Mouse (Mus musculus) heart, embryonic 15.5 days (tissue): ENCODE results near the gene Usp39. TPM values are rescaled to one million over a fixed set of nuclear protein-coding genes. Genes with fewer than 3 reads are reported as not detected.

Source experiments
- ATAC-seq: fragments of 200-750 bp; cut with Nextera tagmentation; replicated peaks from 2 replicates; pipeline ENCODE4 v1.8.0; 2017; ENCODE audit warnings: low read depth, moderate TSS enrichment; ENCODE audit not compliant: insufficient number of reproducible peaks, insufficient read depth, low FRiP score
- H3K27ac ChIP-seq: fragments of 300-500 bp; sonication (generic); 2 replicates; pipeline ENCODE4 v1.5.1; 2015; ENCODE audit warnings: mild to moderate bottlenecking, inconsistent platforms
- H3K27me3 ChIP-seq: fragments of 300-500 bp; sonication (generic); 2 replicates; pipeline ENCODE4 v1.6.1; 2015; ENCODE audit warnings: inconsistent platforms
- H3K36me3 ChIP-seq: fragments of 300-500 bp; sonication (generic); 2 replicates; pipeline ENCODE4 v1.6.1; 2015; ENCODE audit warnings: mild to moderate bottlenecking, inconsistent platforms
- H3K4me1 ChIP-seq: fragments of 300-500 bp; sonication (generic); replicated peaks from 2 replicates; pipeline ENCODE4 v1.6.1; 2015; ENCODE audit warnings: inconsistent platforms
- H3K4me2 ChIP-seq: fragments of 300-500 bp; sonication (generic); 2 replicates; pipeline ENCODE4 v1.6.1; 2015; ENCODE audit warnings: inconsistent platforms, mild to moderate bottlenecking, moderate library complexity
- H3K4me3 ChIP-seq: fragments of 300-500 bp; sonication (generic); 2 replicates; pipeline ENCODE4 v1.5.1; 2015; ENCODE audit warnings: mild to moderate bottlenecking, inconsistent platforms
- H3K9ac ChIP-seq: fragments of 300-500 bp; sonication (generic); 2 replicates; pipeline ENCODE4 v1.6.1; 2015; ENCODE audit warnings: mild to moderate bottlenecking, inconsistent platforms
- H3K9me3 ChIP-seq: fragments of 300-500 bp; sonication (generic); replicated peaks from 2 replicates; pipeline ENCODE4 v1.6.1; 2016; ENCODE audit warnings: inconsistent platforms
- WGBS: fragments of 180-500 bp; shearing (Covaris S2); methylation state at CpG from one replicate; pipeline ENCODE4 v1.1.7; 2015; ENCODE audit warnings: mixed read lengths; 5-methylcytosine and 5-hydroxymethylcytosine counted together
- polyA plus RNA-seq: library from polyadenylated mRNA; unstranded; fragments of >200 nt; fragmentation: Nextera tagmentation; extraction: Ambion mirVana; gene quantifications from 2 replicates; pipeline ENCODE4 v1.2.1, GENCODE M21; 2015

The Usp39 gene
- polyA plus RNA-seq, 1 experiment from 2014 or later = 25.3 TPM

- Histone ChIP-seq H3K27me3 (no peaks in the 10 kb centered on the region), H3K4me2 (peak overlapping the region; percentile 73), H3K4me1 (peaks cover 54% of the 10 kb centered on the region), H3K36me3 (peaks cover 22% of the 10 kb centered on the region), H3K9ac (no peak overlapping the region), H3K4me3 (peak overlapping the region; percentile 85), H3K9me3 (no peaks in the 10 kb centered on the region), H3K27ac (no peak overlapping the region)
- WGBS = 73% methylated on average over 10 of the region's 10 CpGs
- no peak for ATAC-seq
Measured at GRCm38 (mm10) chr6:72348411-72348810, 3.4 kb upstream of the Usp39 start.

GRCm38 (mm10) chr6:72347166-72347941 lies 2.4 kb upstream of the Usp39 start, which contains the start of gene 0610030E20Rik:
TSS of gene 0610030E20Rik (plus strand) at chr6:72347317.
- WGBS = under 1% methylated on average over 69 of the region's 72 CpGs
- H3K36me3 ChIP-seq = peaks cover 22% of the 10 kb centered on the region
- peak within 1 kb of the TSS; percentile 85 for H3K4me3 ChIP-seq
- H3K9me3 ChIP-seq = no peaks in the 10 kb centered on the region
- peak within 1 kb of the TSS; percentile 73 for H3K4me2 ChIP-seq
- peak within 1 kb of the TSS; percentile 93 for H3K27ac ChIP-seq
- H3K9ac ChIP-seq = peak within 1 kb of the TSS; percentile 93
- peaks cover 44% of the 10 kb centered on the region for H3K4me1 ChIP-seq
- H3K27me3 ChIP-seq = no peaks in the 10 kb centered on the region
- ATAC-seq = peak; percentile 70

DNA sequence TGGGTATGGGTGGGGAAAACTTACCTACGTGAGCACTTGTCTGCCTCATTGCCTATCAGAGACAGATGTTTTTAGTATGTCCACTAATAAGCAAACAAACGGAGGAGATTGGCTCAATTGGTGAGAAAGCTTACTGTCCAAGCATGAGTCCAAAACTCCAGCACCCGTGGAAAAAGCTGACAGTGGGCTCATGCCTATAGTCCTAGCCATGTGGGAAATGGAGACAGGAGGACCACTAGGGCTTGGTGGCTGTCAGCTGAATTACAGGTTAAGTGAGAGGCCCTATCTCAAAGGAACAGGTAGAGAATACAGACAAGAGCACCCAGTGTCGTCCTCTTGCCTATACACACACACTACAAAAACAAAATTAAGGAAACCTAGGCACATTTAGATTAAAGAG lies 1.3 kb upstream of the Usp39 start:
- no peaks in the 10 kb centered on the region for H3K27me3 ChIP-seq
- H3K9me3 ChIP-seq = no peaks in the 10 kb centered on the region
- no peak overlapping the region for H3K9ac ChIP-seq
- H3K4me1 ChIP-seq = peaks cover 39% of the 10 kb centered on the region
- H3K36me3 ChIP-seq = peaks cover 22% of the 10 kb centered on the region
- 79% methylated on average over 4 of the region's 4 CpGs for WGBS
- H3K4me2 ChIP-seq = peak overlapping the region; percentile 73
- no peak overlapping the region for H3K4me3 ChIP-seq
- ATAC-seq = no peak
- no peak overlapping the region for H3K27ac ChIP-seq

DNA sequence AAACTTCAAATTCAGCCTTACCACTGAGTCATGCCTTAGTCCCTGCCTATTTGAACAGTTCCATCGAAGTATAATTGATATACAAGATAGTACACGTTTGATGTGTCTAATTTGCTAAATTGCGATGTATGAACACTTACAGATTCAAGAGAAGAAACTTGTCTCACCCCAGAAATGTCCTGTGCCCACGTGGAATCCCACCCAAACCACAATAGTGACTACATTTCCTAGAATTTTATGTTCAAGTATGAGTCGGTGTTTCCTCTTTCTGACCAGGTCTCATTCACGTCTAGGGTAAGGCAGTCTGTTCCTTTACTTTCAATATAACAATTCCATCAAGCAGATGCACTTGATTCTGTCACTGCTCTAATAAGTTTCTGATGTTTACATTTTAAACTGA lies 649 bp upstream of the Usp39 start:
- Histone ChIP-seq H3K4me1 (peaks cover 36% of the 10 kb centered on the region), H3K9ac (0 out of 2 replicates have a peak overlapping the region, but pooled peaks have one; percentile 96), H3K4me3 (peak overlapping the region; percentile 96), H3K9me3 (no peaks in the 10 kb centered on the region), H3K27ac (peak overlapping the region; percentile 70; the same call in 1 of the 2 replicates), H3K4me2 (peak overlapping the region; percentile 87), H3K27me3 (no peaks in the 10 kb centered on the region), H3K36me3 (peaks cover 19% of the 10 kb centered on the region)
- 44% methylated on average over 6 of the region's 6 CpGs for WGBS
- ATAC-seq = no peak

GRCm38 (mm10) chr6:72344396-72345073 lies 449 bp downstream of the Usp39 start:
- no peaks in the 10 kb centered on the region for H3K9me3 ChIP-seq
- peaks cover 36% of the 10 kb centered on the region for H3K4me1 ChIP-seq
- H3K9ac ChIP-seq = peak overlapping the region; percentile 96
- peak overlapping the region; percentile 87 for H3K4me2 ChIP-seq
- peak overlapping the region; percentile 70 for H3K27ac ChIP-seq
- WGBS = under 1% methylated on average over 42 of the region's 42 CpGs
- peak overlapping the region; percentile 96 for H3K4me3 ChIP-seq
- peak; percentile 33 for ATAC-seq
- H3K36me3 ChIP-seq = peaks cover 10% of the 10 kb centered on the region
- no peaks in the 10 kb centered on the region for H3K27me3 ChIP-seq

- 71% methylated on average over 2 of the region's 2 CpGs for WGBS
- Histone ChIP-seq H3K9ac (no peak overlapping the region), H3K36me3 (peaks cover 36% of the 10 kb centered on the region)
Measured at GRCm38 (mm10) chr6:72340481-72340880, 4.5 kb downstream of the Usp39 start.

DNA sequence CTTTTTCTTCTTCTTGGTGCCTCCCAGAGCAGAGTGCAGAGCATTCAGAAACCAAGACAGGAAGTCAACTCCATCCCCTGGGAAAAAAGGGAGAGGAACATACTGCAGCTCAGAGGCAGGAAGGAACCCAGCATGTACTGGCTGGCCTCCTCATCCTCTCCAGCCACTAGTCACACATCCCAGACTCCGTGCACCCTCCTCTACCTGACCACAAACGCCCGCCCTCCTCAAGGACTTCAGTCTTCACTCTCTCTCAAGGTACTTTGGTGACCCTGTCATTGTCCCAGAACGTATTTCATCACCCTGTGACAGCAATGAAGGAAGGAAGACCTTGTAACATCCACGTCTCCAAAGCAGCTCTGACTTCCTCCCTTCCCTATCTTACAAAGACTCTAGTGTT lies 11.9 kb downstream of the Usp39 start:
- no peak for ATAC-seq
- Histone ChIP-seq H3K27ac (peak overlapping the region; percentile 71), H3K9ac (no peak overlapping the region), H3K36me3 (peaks cover 56% of the 10 kb centered on the region), H3K4me1 (peaks cover 4% of the 10 kb centered on the region; the same call in 1 of the 2 replicates), H3K4me3 (no peak overlapping the region), H3K4me2 (no peak overlapping the region), H3K27me3 (no peaks in the 10 kb centered on the region), H3K9me3 (no peaks in the 10 kb centered on the region)
- 47% methylated on average over 5 of the region's 5 CpGs for WGBS

More at GRCm38 (mm10) chr6:72340481-72340880, 4.5 kb downstream of the Usp39 start:
- no peak overlapping the region for H3K4me2 ChIP-seq
- no peaks in the 10 kb centered on the region for H3K9me3 ChIP-seq
- no peak for ATAC-seq
- no peaks in the 10 kb centered on the region for H3K27me3 ChIP-seq
- H3K4me1 ChIP-seq = peaks cover 13% of the 10 kb centered on the region
- no peak overlapping the region for H3K27ac ChIP-seq
- H3K4me3 ChIP-seq = no peak overlapping the region

DNA sequence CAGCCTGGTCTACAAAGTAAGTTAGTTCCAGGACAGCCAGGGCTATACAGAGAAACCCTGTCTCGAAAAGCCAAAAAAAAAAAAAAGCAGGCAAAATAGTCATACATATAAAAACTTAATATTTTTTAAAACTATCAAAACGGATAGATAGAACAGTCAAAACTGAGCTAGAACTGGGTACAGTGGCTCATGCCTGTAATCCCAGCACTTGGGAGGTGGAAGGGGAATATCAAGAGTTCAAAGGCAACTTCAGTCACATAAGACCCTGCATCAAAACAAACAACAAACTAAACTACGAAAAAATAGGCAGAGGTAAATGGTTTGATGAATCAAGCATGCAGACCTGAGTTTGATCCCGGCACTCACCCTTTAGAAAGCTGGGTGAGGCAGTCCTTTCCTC lies 14.9 kb downstream of the Usp39 start:
- ATAC-seq = no peak
- no peak overlapping the region for H3K4me3 ChIP-seq
- 89% methylated on average over 4 of the region's 4 CpGs for WGBS
- H3K9ac ChIP-seq = no peak overlapping the region
- no peak overlapping the region for H3K4me2 ChIP-seq
- peaks cover 55% of the 10 kb centered on the region for H3K36me3 ChIP-seq
- H3K27me3 ChIP-seq = no peaks in the 10 kb centered on the region
- no peaks in the 10 kb centered on the region for H3K9me3 ChIP-seq
- no peak overlapping the region for H3K27ac ChIP-seq
- H3K4me1 ChIP-seq = peaks cover 4% of the 10 kb centered on the region; the same call in 1 of the 2 replicates

DNA sequence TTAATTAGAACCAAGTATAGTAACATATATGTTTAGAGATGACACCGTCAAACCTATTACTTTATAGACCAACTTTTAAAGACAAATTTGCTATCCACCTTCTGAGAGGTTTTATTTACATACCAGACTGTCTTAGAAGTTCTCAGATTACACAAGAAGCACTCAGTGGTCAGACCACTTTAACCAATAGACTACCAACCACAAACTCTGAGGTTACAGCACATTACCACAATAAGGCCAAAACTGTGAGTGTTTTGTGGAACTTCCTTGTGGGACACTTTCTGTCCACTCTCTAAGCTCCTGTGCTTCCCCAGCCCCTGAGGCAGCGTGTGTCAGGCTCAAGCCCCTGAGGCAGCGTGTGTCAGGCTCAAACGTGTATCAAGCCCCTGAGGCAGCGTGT lies 16.0 kb downstream of the Usp39 start:
- ATAC-seq = no peak

DNA sequence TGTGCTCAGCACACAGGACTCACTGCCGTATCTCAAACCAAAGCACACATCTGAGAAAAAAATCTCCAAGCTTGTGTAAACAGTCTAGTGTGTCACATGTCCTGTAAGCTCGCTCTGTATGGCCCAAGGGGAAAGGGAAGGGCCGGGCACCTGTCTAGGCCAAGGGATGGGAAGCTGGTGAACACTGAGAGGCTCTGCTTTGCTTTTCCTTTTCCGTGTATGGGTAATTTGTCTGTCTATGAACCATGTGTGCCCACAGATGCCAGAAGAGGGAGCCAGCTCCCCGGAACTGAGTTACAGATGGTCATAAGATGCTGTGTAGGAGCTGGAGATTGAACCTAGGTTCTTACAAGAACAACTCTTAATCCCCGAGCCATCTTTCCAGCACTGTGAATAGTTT lies 18.7 kb downstream of the Usp39 start:
- Histone ChIP-seq H3K9me3 (no peaks in the 10 kb centered on the region), H3K4me2 (no peak overlapping the region), H3K4me1 (no peaks in the 10 kb centered on the region), H3K36me3 (peaks cover 70% of the 10 kb centered on the region), H3K9ac (no peak overlapping the region), H3K27ac (no peak overlapping the region), H3K27me3 (no peaks in the 10 kb centered on the region), H3K4me3 (no peak overlapping the region)
- ATAC-seq = no peak
- WGBS = 67% methylated on average over 6 of the region's 6 CpGs

More for the DNA sequence above, 16.0 kb downstream of the Usp39 start:
- Histone ChIP-seq H3K4me3 (no peak overlapping the region), H3K4me2 (no peak overlapping the region), H3K27ac (no peak overlapping the region), H3K9ac (no peak overlapping the region), H3K27me3 (no peaks in the 10 kb centered on the region), H3K4me1 (peaks cover 4% of the 10 kb centered on the region; the same call in 1 of the 2 replicates), H3K36me3 (peaks cover 56% of the 10 kb centered on the region), H3K9me3 (no peaks in the 10 kb centered on the region)
- 86% methylated on average over 5 of the region's 5 CpGs for WGBS

DNA sequence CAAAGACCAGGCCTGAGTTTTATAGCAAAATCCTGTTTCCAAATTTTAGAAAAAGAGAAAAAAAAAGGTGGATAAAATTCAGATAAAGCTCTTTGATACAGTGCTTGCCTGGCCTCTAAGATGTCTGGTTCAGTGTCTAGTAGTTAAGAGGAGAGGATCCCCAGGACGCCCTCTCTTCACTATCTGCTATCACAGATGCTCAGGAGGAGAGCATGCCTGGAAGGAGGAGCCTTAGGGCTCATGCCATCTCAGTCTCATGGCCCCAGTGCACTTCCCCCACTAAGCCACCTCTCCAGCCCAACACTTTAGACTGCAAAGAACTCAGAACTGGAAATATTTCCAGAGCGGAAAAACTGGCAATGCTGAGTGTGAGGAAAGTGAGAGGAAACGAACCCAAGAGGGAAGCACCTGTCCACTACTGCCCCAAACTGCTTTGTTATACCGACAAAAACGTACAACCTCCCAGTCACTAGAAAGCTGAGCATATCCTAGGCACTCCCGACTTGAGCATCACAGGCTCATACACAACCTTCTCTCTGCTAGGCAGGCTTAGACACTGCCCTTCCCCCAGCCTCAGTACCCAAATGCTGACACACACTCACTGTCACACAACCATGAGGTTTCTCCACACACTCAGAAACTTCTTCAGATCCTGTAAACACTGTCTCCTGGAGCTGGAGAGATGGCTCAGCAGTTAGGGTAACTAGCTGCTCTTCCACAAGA lies 21.0 kb downstream of the Usp39 start:
- H3K9me3 ChIP-seq = no peaks in the 10 kb centered on the region
- no peaks in the 10 kb centered on the region for H3K27me3 ChIP-seq
- H3K4me1 ChIP-seq = no peaks in the 10 kb centered on the region
- H3K36me3 ChIP-seq = peaks cover 79% of the 10 kb centered on the region
- ATAC-seq = no peak
- H3K4me3 ChIP-seq = no peak overlapping the region
- H3K27ac ChIP-seq = no peak overlapping the region
- H3K4me2 ChIP-seq = no peak overlapping the region
- H3K9ac ChIP-seq = no peak overlapping the region
- WGBS = 84% methylated on average over 6 of the region's 6 CpGs
